Mouse (Mus musculus): ENCODE measurements around the gene Lipm. TPM values are rescaled to one million over a fixed set of nuclear protein-coding genes. Genes with fewer than 3 reads are reported as not detected.

Lipm gene
- polyA plus RNA-seq, 1 experiment from 2014 or later, result not detected

Small RNA genes lying within 50 kb of the gene (microRNA-seq; reads per million reads assigned to microRNA genes)
- not detected for gene Gm23334

Other genes starting within 250 kb of the Lipm start
- not detected in 2 replicates for gene Lipf, start 139.7 kb upstream of the Lipm start, polyA plus RNA-seq (2014; fragmentation: Nextera tagmentation; extraction: Ambion mirVana)
- not detected in 2 replicates for gene Lipk, start 92.6 kb upstream of the Lipm start, polyA plus RNA-seq (2014; fragmentation: Nextera tagmentation; extraction: Ambion mirVana)
- gene Lipn, start 33.6 kb upstream of the Lipm start, polyA plus RNA-seq (2014; fragmentation: Nextera tagmentation; extraction: Ambion mirVana), result not detected in 2 replicates
- gene Ankrd22, start 65.1 kb downstream of the Lipm start, polyA plus RNA-seq (2014; fragmentation: Nextera tagmentation; extraction: Ambion mirVana), result not detected in 2 replicates
- 18.6 and 26.9 TPM in 2 replicates for gene Stambpl1, start 91.3 kb downstream of the Lipm start, polyA plus RNA-seq (2014; fragmentation: Nextera tagmentation; extraction: Ambion mirVana)
- gene Acta2, start 154.7 kb downstream of the Lipm start, polyA plus RNA-seq (2014; fragmentation: Nextera tagmentation; extraction: Ambion mirVana), result 19.5 and 22.2 TPM in 2 replicates
- 1.3 and 1.5 TPM in 2 replicates for gene Fas, start 189.7 kb downstream of the Lipm start, polyA plus RNA-seq (2014; fragmentation: Nextera tagmentation; extraction: Ambion mirVana)

All from hindbrain, embryonic 14.5 days (tissue).